Mouse (Mus musculus) embryonic facial prominence, embryonic 15.5 days (tissue): ENCODE results near the gene Snx18. TPM values are rescaled to one million over a fixed set of nuclear protein-coding genes. Genes with fewer than 3 reads are reported as not detected.

ENCODE experiments used
- ATAC-seq: fragments of 200-750 bp; cut with Nextera tagmentation; 2 replicates; pipeline ENCODE4 v1.8.0; 2017; ENCODE audit warnings: low read depth, moderate TSS enrichment; ENCODE audit not compliant: insufficient number of reproducible peaks, low FRiP score, low TSS enrichment
- H3K27ac ChIP-seq: fragments of 300-500 bp; sonication (generic); replicated peaks from 2 replicates; pipeline ENCODE4 v1.5.1; 2015; ENCODE audit warnings: mild to moderate bottlenecking, inconsistent platforms
- H3K27me3 ChIP-seq: fragments of 300-500 bp; sonication (generic); 2 replicates; pipeline ENCODE4 v1.6.1; 2015; ENCODE audit warnings: inconsistent platforms
- H3K36me3 ChIP-seq: fragments of 300-500 bp; sonication (generic); 2 replicates; pipeline ENCODE4 v1.6.1; 2015; ENCODE audit warnings: mild to moderate bottlenecking, inconsistent platforms
- H3K4me1 ChIP-seq: fragments of 300-500 bp; sonication (generic); 2 replicates; pipeline ENCODE4 v1.6.1; 2015; ENCODE audit warnings: inconsistent platforms
- H3K4me2 ChIP-seq: fragments of 300-500 bp; sonication (generic); replicated peaks from 2 replicates; pipeline ENCODE4 v1.6.1; 2015; ENCODE audit warnings: mild to moderate bottlenecking, inconsistent platforms
- H3K4me3 ChIP-seq: fragments of 300-500 bp; sonication (generic); replicated peaks from 2 replicates; pipeline ENCODE4 v1.5.1; 2015; ENCODE audit warnings: mild to moderate bottlenecking, inconsistent platforms
- H3K9ac ChIP-seq: fragments of 300-500 bp; sonication (generic); 2 replicates; pipeline ENCODE4 v1.6.1; 2015; ENCODE audit warnings: inconsistent platforms
- H3K9me3 ChIP-seq: fragments of 300-500 bp; sonication (generic); replicated peaks from 2 replicates; pipeline ENCODE4 v1.6.1; 2016; ENCODE audit warnings: inconsistent platforms
- WGBS: fragments of 180-500 bp; shearing (Covaris S2); methylation state at CpG from one replicate; pipeline ENCODE4 v1.1.7; 2015; 5-methylcytosine and 5-hydroxymethylcytosine counted together
- polyA plus RNA-seq: library from polyadenylated mRNA; unstranded; fragments of >200 nt; fragmentation: Nextera tagmentation; extraction: Ambion mirVana; gene quantifications from 2 replicates; pipeline ENCODE4 v1.2.1, GENCODE M21; 2015

The Snx18 gene
- polyA plus RNA-seq, 1 experiment from 2014 or later = 25.0 TPM

DNA sequence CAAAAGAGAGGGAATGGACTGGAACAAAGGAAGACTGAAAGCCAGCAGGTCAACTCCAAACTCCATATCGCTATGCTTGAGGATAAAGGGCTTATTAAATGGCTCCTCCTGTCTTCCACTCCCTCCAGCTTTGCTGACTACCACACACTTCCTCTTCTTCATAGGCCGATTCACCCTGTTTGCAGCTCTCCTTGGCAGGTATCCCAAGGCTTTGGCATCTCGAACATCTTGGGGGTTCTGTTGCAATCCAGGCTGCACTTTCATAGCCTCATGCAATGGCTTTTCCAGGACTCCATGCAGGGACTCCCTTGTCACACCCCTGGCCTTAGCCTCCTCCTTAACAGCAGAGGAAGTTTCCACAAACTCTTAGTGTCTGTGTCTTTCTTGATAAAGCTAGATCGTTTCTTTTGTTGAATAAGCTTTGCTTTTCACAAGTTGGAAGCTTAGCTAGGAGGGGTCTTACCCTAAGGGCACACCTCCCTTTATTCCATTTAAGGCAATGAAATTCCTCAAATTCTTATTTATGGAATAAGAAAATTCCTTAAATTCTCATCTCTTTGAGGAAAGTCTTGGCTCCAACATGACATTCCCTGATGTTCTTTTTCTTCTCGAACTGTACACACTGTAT is 64.6 kb downstream of the Snx18 start:
- Histone ChIP-seq H3K4me2 (no peak overlapping the region), H3K4me3 (no peak overlapping the region), H3K9me3 (no peaks in the 10 kb centered on the region), H3K27me3 (no peaks in the 10 kb centered on the region), H3K27ac (no peak overlapping the region), H3K9ac (no peak overlapping the region), H3K4me1 (peaks cover 13% of the 10 kb centered on the region; the same call in 1 of the 2 replicates), H3K36me3 (no peaks in the 10 kb centered on the region)
- 68% methylated on average over 5 of the region's 5 CpGs for WGBS
- no peak for ATAC-seq

DNA sequence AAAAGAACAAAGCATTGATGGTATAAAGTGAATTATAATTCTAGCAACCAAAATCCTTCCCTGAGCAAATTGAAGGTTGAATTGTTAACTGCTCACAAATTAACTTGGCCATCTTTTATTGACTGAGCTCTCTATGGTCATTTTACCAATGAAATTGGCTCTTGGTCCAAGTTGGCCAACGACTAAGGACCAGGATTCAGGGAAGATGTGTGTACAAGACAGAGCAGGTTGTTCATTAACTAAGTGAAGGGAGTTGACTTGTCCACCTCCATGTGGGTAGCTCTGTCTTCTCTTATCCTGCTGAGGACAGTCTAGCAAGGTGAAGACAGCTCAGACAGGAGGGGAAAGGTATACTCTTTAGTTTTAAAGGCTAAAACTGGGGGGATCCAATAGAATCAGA is 66.0 kb downstream of the Snx18 start:
- no peak overlapping the region for H3K27ac ChIP-seq
- 87% methylated on average over 1 of the region's 1 CpGs for WGBS
- H3K4me3 ChIP-seq = no peak overlapping the region
- H3K9ac ChIP-seq = no peak overlapping the region
- no peak for ATAC-seq
- no peaks in the 10 kb centered on the region for H3K36me3 ChIP-seq
- no peaks in the 10 kb centered on the region for H3K27me3 ChIP-seq
- H3K4me1 ChIP-seq = peaks cover 13% of the 10 kb centered on the region; the same call in 1 of the 2 replicates
- no peak overlapping the region for H3K4me2 ChIP-seq
- no peaks in the 10 kb centered on the region for H3K9me3 ChIP-seq

DNA sequence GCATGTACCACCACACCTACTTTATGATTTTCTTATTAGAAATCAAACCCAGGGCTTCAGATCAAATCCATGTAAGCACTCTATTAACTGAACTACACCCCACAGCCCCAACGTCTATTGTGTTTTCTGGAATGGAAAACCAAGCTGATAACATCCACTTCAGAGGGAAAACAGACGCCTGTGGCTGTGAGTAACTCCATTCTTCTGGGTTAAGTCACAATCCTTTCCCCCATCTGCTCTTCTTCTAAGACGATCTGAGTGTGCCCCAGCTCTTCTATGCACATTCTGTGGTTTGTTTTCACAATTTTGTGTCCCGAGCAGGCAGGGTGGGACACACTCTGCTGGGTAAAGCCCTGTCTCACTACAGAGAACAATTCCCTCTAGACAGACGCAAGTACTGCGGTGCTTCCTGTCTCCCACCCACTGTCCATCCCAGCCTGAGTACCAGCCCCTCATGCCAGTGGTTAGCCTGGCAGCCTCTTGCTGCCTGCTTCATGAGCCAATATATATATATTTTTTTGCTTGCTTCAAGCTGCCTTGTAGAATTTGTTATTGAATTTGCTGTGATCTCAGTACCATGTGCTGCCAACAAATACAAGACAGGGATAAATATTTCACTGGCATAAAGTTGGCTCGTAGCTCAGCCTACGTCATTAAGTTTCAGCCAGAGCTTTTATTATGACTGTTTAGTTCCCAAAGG is 67.3 kb downstream of the Snx18 start:
- H3K9ac ChIP-seq = no peak overlapping the region
- peaks cover 13% of the 10 kb centered on the region; the same call in 1 of the 2 replicates for H3K4me1 ChIP-seq
- H3K27ac ChIP-seq = peak overlapping the region; percentile 61
- H3K4me2 ChIP-seq = 0 out of 2 replicates have a peak overlapping the region, but pooled peaks have one; percentile 4
- H3K27me3 ChIP-seq = no peaks in the 10 kb centered on the region
- H3K9me3 ChIP-seq = no peaks in the 10 kb centered on the region
- H3K36me3 ChIP-seq = no peaks in the 10 kb centered on the region
- WGBS = 34% methylated on average over 8 of the region's 8 CpGs
- ATAC-seq = peak; percentile 34
- H3K4me3 ChIP-seq = no peak overlapping the region

DNA sequence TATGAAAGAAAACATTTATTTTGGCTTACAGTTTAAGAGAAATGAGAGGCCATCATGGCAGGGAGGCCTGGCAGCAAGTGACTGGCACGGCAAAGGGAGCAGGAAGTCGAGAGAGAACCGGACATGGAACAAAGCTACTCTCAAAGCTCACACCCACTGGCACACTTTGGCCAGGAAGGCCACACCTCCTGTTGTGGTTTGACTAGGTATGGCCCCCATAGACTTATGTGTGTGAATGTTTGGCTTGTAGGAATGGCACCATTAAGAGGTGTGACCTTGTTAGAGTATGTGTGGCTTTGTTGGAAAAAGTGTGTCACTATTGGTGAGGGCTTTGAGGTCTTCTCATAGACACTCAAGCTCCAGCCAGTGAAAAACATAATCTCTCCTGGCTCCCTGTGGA is 69.3 kb downstream of the Snx18 start:
- no peak overlapping the region for H3K27ac ChIP-seq
- no peaks in the 10 kb centered on the region for H3K27me3 ChIP-seq
- no peak overlapping the region for H3K4me3 ChIP-seq
- no peak overlapping the region for H3K4me2 ChIP-seq
- no peak overlapping the region for H3K9ac ChIP-seq
- H3K4me1 ChIP-seq = peaks cover 13% of the 10 kb centered on the region; the same call in 1 of the 2 replicates
- no peaks in the 10 kb centered on the region for H3K36me3 ChIP-seq
- whole genome bisulfite sequencing = 81% methylated on average over 3 of the region's 3 CpGs
- no peak for ATAC-seq
- H3K9me3 ChIP-seq = no peaks in the 10 kb centered on the region

DNA sequence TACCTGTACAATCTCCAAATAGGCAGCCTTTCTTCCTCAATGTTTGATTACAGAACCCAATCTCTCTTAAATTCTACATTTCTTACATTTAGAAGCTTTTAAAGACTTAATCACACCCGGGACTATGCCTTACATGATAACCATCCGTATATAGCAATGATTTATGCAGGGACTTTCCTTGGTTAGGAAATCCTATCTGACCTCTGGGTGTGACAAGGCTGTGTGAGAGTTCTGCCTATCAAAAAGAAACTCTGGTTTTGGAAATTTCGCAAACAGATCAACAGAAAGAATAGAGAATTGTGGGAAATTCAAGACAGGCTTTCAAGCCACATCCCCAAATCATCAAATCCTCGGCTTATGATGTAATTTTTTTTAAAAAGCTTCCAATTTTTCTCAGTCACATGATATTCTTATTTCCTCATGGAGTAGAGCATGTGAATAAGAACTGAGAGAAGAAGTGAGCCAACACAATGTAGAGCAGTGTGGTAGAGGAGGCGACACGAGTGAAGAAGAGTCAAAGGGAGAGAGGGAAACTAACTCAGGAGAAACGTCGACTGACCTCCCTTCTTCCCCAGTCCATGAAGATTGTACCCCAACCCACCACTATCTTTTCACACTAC is 70.4 kb downstream of the Snx18 start:
- ATAC-seq = no peak
- peaks cover 9% of the 10 kb centered on the region; the same call in 1 of the 2 replicates for H3K4me1 ChIP-seq
- H3K4me2 ChIP-seq = no peak overlapping the region
- H3K27me3 ChIP-seq = no peaks in the 10 kb centered on the region
- H3K4me3 ChIP-seq = no peak overlapping the region
- no peaks in the 10 kb centered on the region for H3K36me3 ChIP-seq
- H3K9me3 ChIP-seq = no peaks in the 10 kb centered on the region
- 83% methylated on average over 8 of the region's 8 CpGs for WGBS
- no peak overlapping the region for H3K27ac ChIP-seq
- H3K9ac ChIP-seq = no peak overlapping the region

DNA sequence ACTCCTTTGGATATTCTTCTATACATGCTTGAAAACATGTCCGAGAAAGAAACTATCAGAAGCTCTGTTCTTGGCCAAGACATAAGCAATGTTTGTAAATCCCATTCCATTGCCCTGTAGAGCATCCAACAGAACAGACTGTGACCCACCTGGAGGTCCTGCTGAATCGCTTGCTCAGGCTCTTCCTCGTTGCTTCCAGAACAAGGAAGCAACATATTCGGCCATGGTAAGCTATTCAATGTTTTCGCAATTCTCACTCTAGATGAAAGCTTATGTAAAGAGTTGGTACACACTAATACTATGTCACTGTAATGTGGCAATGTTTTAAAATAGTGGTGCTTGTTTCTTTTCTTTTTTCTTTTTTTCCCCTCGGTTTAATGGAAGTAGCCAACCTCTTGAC is 76.0 kb downstream of the Snx18 start:
- no peak for ATAC-seq
- no peaks in the 10 kb centered on the region for H3K9me3 ChIP-seq
- H3K27ac ChIP-seq = no peak overlapping the region
- H3K4me3 ChIP-seq = no peak overlapping the region
- no peaks in the 10 kb centered on the region for H3K36me3 ChIP-seq
- H3K4me2 ChIP-seq = no peak overlapping the region
- H3K27me3 ChIP-seq = no peaks in the 10 kb centered on the region
- H3K9ac ChIP-seq = no peak overlapping the region
- no peaks in the 10 kb centered on the region for H3K4me1 ChIP-seq
- WGBS = 90% methylated on average over 6 of the region's 6 CpGs

Other genes starting within 250 kb of the Snx18 start
- 10.3 and 15.7 TPM in 2 replicates for gene Hspb3, start 45.1 kb upstream of the Snx18 start, polyA plus RNA-seq
- gene Arl15, start 175.9 kb upstream of the Snx18 start, polyA plus RNA-seq = 10.9 and 11.5 TPM in 2 replicates